Mouse (Mus musculus): ENCODE results near the gene Olfr985. TPM values are rescaled to one million over a fixed set of nuclear protein-coding genes. Genes with fewer than 3 reads are reported as not detected.

Olfr985 gene
- total RNA-seq (2017) = not detected in 2 replicates

- no peak for ATAC-seq (replicated peaks in 1 of 2; ENCODE audit: insufficient read depth in 1 of 2, low FRiP score in 2 of 2, low TSS enrichment in 1 of 2, low read depth in 1 of 2, poor library complexity in 2 of 2, severe bottlenecking in 2 of 2)
These were observed at the start of gene Olfr985 for GRCm38 (mm10) chr9:40130084-40130483. Gene Olfr985 (minus strand): TSS chr9:40130184.

GRCm38 (mm10) chr9:40177017-40177416 is 47.0 kb upstream of the Olfr985 start:
- ATAC-seq (replicated peaks in 1 of 2; ENCODE audit: insufficient read depth in 1 of 2, low FRiP score in 2 of 2, low TSS enrichment in 1 of 2, low read depth in 1 of 2, poor library complexity in 2 of 2, severe bottlenecking in 2 of 2) = no peak

- ATAC-seq (replicated peaks in 1 of 2; ENCODE audit: insufficient read depth in 1 of 2, low FRiP score in 2 of 2, low TSS enrichment in 1 of 2, low read depth in 1 of 2, poor library complexity in 2 of 2, severe bottlenecking in 2 of 2) = no peak
These were observed 36.5 kb upstream of the Olfr985 start for GRCm38 (mm10) chr9:40166446-40166845.

DNA sequence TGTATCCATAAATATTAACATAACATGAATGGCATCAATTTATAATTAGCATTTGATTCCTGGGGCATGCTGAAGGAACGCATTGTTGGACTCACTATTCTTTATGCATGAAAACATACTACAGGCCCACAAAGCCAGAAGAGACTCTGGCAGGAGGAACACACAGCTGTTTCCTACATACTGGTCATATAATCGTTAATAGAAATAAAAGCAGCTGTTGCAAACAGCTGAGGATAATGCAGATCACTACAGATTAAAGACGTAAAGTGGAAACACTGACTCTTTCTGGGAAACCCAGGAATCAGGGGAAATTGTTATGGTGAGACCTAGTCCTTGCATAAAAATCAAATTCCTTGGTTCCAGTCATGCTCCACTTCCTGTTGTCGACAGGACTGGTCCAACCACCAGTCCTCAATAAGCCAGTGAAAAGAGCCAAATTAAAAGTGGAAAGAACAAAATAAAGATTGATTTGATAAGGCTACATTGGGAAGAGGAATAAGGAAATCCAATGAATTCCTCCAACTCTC is 25.2 kb upstream of the Olfr985 start:
- no peak for ATAC-seq (replicated peaks in 1 of 2; ENCODE audit: insufficient read depth in 1 of 2, low FRiP score in 2 of 2, low TSS enrichment in 1 of 2, low read depth in 1 of 2, poor library complexity in 2 of 2, severe bottlenecking in 2 of 2)

GRCm38 (mm10) chr9:40141544-40141943 is 11.6 kb upstream of the Olfr985 start:
- ATAC-seq (replicated peaks in 1 of 2; ENCODE audit: insufficient read depth in 1 of 2, low FRiP score in 2 of 2, low TSS enrichment in 1 of 2, low read depth in 1 of 2, poor library complexity in 2 of 2, severe bottlenecking in 2 of 2) = no peak

DNA sequence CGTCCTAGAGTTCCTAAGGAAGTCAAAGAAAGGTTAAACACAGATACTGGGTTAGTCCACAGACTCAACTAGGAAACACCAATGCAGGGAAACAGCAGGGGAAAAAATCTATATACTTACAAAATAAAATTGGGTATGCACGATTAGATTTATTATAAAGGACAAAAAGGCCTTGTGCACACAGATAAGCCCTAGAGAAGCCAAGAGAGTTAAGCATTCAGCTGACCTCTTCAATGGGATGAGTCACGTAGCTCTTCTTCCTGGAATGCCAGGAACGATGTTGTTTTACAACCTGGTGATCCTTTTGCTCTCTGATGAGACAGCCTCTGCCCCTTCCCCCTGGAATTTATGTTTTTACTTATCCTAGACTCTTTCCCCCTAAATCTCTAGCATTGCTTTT is 9.5 kb upstream of the Olfr985 start:
- no peak for ATAC-seq (replicated peaks in 1 of 2; ENCODE audit: insufficient read depth in 1 of 2, low FRiP score in 2 of 2, low TSS enrichment in 1 of 2, low read depth in 1 of 2, poor library complexity in 2 of 2, severe bottlenecking in 2 of 2)

GRCm38 (mm10) chr9:40136987-40137688 is 7.2 kb upstream of the Olfr985 start:
- ATAC-seq (replicated peaks in 1 of 2; ENCODE audit: insufficient read depth in 1 of 2, low FRiP score in 2 of 2, low TSS enrichment in 1 of 2, low read depth in 1 of 2, poor library complexity in 2 of 2, severe bottlenecking in 2 of 2) = peak; percentile 95 to 99

GRCm38 (mm10) chr9:40130556-40130955 is 572 bp upstream of the Olfr985 start:
- no peak for ATAC-seq (replicated peaks in 1 of 2; ENCODE audit: insufficient read depth in 1 of 2, low FRiP score in 2 of 2, low TSS enrichment in 1 of 2, low read depth in 1 of 2, poor library complexity in 2 of 2, severe bottlenecking in 2 of 2)

- peak; percentile 26 to 54; a peak in 3 of 4 replicates for ATAC-seq (replicated peaks in 1 of 2; ENCODE audit: insufficient read depth in 1 of 2, low FRiP score in 2 of 2, low TSS enrichment in 1 of 2, low read depth in 1 of 2, poor library complexity in 2 of 2, severe bottlenecking in 2 of 2)
These were observed 12.7 kb downstream of the Olfr985 start for GRCm38 (mm10) chr9:40117287-40117659.

DNA sequence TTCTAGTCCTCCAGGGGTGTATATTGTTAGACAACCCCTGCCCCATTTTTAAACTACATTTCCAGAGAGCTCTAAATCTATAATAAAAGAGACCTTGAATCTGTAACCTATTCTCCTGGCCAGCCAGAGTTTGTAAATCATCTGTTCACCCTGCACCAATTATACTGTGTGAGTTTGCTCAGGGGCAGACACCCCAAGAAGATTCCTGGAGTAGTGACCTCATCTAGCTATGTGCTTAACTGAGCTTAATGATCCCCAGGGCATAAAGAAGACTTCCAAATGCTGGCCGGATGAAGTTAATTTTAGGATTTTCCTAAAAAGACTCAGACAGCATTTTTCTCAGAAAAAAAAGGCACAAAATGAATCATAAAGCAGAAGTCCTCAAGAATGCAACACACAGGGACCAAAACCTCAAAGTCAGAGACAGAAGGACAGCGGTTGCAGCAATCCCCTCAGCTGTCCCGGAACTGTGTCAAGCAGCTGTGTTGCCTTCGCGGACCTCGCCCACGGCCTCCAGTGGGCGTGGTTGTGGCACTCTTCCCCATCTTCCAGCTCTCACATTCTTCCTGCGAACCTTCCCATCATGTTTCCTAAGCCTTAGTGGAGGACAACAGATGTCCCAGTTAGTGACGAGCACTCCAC is 13.2 kb downstream of the Olfr985 start:
- ATAC-seq (replicated peaks in 1 of 2; ENCODE audit: insufficient read depth in 1 of 2, low FRiP score in 2 of 2, low TSS enrichment in 1 of 2, low read depth in 1 of 2, poor library complexity in 2 of 2, severe bottlenecking in 2 of 2) = peak; percentile 99

DNA sequence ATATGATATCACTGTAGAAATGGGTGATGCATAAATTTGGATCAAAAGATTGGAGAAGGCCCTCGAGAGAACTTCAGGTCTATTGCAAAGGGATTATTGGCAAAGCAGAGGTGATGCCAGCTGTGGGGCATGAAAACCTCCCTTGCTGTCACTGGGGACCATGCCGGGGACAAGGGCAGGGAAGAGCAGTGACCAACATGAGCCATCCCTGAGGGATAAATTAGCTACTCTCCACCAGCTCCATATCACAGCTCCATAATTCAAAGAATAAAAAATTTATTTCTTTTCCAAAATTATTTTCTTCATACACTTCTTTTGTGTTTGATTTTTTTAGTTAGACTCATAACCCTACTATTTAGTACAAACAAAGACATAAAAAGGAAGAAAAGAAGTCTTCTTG is 15.9 kb downstream of the Olfr985 start, which contains the start of gene Olfr984:
Olfr984 (minus strand) TSS at position 101 of the 400 bp plus-strand sequence.
- no peak for ATAC-seq (replicated peaks in 1 of 2; ENCODE audit: insufficient read depth in 1 of 2, low FRiP score in 2 of 2, low TSS enrichment in 1 of 2, low read depth in 1 of 2, poor library complexity in 2 of 2, severe bottlenecking in 2 of 2)

GRCm38 (mm10) chr9:40094769-40095168 is 35.2 kb downstream of the Olfr985 start:
- ATAC-seq (replicated peaks in 1 of 2; ENCODE audit: insufficient read depth in 1 of 2, low FRiP score in 2 of 2, low TSS enrichment in 1 of 2, low read depth in 1 of 2, poor library complexity in 2 of 2, severe bottlenecking in 2 of 2) = no peak

DNA sequence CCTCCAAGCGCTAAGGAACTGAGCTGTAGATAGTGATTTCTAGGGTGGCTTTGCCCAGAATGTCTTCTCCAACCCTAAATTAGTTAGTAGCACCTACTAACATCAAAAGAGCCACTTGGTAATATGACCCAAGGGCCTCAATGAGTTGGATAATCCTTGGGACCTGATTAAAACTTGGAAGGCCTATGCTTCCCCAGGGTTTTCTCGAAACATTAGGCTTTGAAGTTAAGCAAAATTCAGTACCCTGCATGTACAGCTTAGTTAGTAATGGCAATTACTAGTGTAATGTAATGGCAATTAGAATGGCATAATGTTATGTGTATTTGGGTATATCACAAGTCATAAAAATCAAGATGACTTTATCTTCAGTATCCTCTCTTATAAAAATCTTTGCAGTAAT is 36.5 kb downstream of the Olfr985 start, which contains the start of gene Olfr983:
Olfr983 (minus strand) TSS at position 101 of the 400 bp plus-strand sequence.
- no peak for ATAC-seq (replicated peaks in 1 of 2; ENCODE audit: insufficient read depth in 1 of 2, low FRiP score in 2 of 2, low TSS enrichment in 1 of 2, low read depth in 1 of 2, poor library complexity in 2 of 2, severe bottlenecking in 2 of 2)

Other genes with a start within 250 kb of the Olfr985 start
- gene Olfr229, start 222.8 kb downstream of the Olfr985 start, total RNA-seq (2017) = not detected in 2 replicates
- gene Olfr974, start 192.7 kb downstream of the Olfr985 start, total RNA-seq (2017) = not detected in 2 replicates
- not detected in 2 replicates for gene Olfr975, start 178.1 kb downstream of the Olfr985 start, total RNA-seq (2017)
- gene Olfr976, start 169.1 kb downstream of the Olfr985 start, total RNA-seq (2017) = not detected in 2 replicates
- not detected in 2 replicates for gene Olfr978, start 138.1 kb downstream of the Olfr985 start, total RNA-seq (2017)
- gene Olfr979, start 126.7 kb downstream of the Olfr985 start, total RNA-seq (2017) = not detected in 2 replicates
- gene Olfr980, start 120.6 kb downstream of the Olfr985 start, total RNA-seq (2017) = not detected in 2 replicates
- not detected in 2 replicates for gene Olfr981, start 108.7 kb downstream of the Olfr985 start, total RNA-seq (2017)
- gene Olfr982, start 56.4 kb downstream of the Olfr985 start, total RNA-seq (2017) = not detected in 2 replicates
- not detected in 2 replicates for gene Olfr983, start 36.6 kb downstream of the Olfr985 start, total RNA-seq (2017)
- not detected in 2 replicates for gene Olfr984, start 16.0 kb downstream of the Olfr985 start, total RNA-seq (2017)
- gene Tmem225, start 17.9 kb upstream of the Olfr985 start, total RNA-seq (2017) = not detected in 2 replicates
- gene Olfr986, start 50.7 kb upstream of the Olfr985 start, total RNA-seq (2017) = not detected in 2 replicates
- 5.3 and 5.4 TPM in 2 replicates for gene Zfp202, start 62.1 kb upstream of the Olfr985 start, total RNA-seq (2017)
- gene Scn3b, start 139.0 kb upstream of the Olfr985 start, total RNA-seq (2017) = 1.5 and 2.9 TPM in 2 replicates